Mouse (Mus musculus) myocyte (in vitro differentiated cells): ENCODE measurements around the gene Dnah5.

Experiments used
- E2F4 ChIP-seq: IDR thresholded peaks from one replicate; pipeline ENCODE4 v1.6.1; 2011; ENCODE audit warnings: mild to moderate bottlenecking, control low read depth, moderate library complexity; ENCODE audit not compliant: insufficient read depth
- MAX ChIP-seq: IDR thresholded peaks from one replicate; pipeline ENCODE4 v1.6.1; 2011; ENCODE audit warnings: low read depth, mild to moderate bottlenecking, control low read depth
- MYOD1 ChIP-seq, 3 experiments: IDR thresholded peaks; one replicate each; pipeline ENCODE4 v1.6.1; 2011; ENCODE audit warnings: control low read depth in 2 of 3, low read depth in 2 of 3, mild to moderate bottlenecking in 2 of 3, moderate library complexity in 1 of 3; ENCODE audit not compliant: insufficient read length in 2 of 3, control insufficient read depth in 1 of 3
- MYOG ChIP-seq, 3 experiments: IDR thresholded peaks; one replicate each; pipeline ENCODE4 v1.6.1; 2011; ENCODE audit warnings: control low read depth in 2 of 3, low read depth in 2 of 3, mild to moderate bottlenecking in 2 of 3; ENCODE audit not compliant: insufficient read length in 2 of 3, control insufficient read depth in 1 of 3, insufficient read depth in 1 of 3
- POLR2A ChIP-seq: IDR thresholded peaks from one replicate; pipeline ENCODE4 v1.6.1; 2011; ENCODE audit warnings: low read depth, mild to moderate bottlenecking, control low read depth, moderate library complexity; ENCODE audit not compliant: insufficient read length
- POLR2AphosphoS2 ChIP-seq: IDR thresholded peaks from one replicate; pipeline ENCODE4 v1.6.1; 2011; ENCODE audit warnings: low read depth, control low read depth; ENCODE audit not compliant: insufficient read length
- TCF12 ChIP-seq: IDR thresholded peaks from one replicate; pipeline ENCODE4 v1.6.1; 2011; ENCODE audit warnings: mild to moderate bottlenecking, control low read depth; ENCODE audit not compliant: poor library complexity, insufficient read depth, severe bottlenecking
- TCF3 ChIP-seq: IDR thresholded peaks from one replicate; pipeline ENCODE4 v1.6.1; 2011; ENCODE audit warnings: low read depth, control low read depth; ENCODE audit not compliant: insufficient read length
- USF1 ChIP-seq: IDR thresholded peaks from one replicate; pipeline ENCODE4 v1.6.1; 2011; ENCODE audit warnings: low read depth, mild to moderate bottlenecking, control low read depth, moderate library complexity

- TF ChIP-seq POLR2A (no peak), E2F4 (no peak), MAX (no peak), USF1 (no peak), MYOG (IDR thresholded peaks at IDR 0.05; ENCODE audit: control insufficient read depth in 1 of 3, insufficient read depth in 1 of 3, insufficient read length in 2 of 3, low read depth in 2 of 3) (no peak), POLR2AphosphoS2 (no peak), TCF3 (no peak), MYOD1 (IDR thresholded peaks at IDR 0.05; ENCODE audit: control insufficient read depth in 1 of 3, insufficient read length in 2 of 3, low read depth in 2 of 3) (no peak), TCF12 (no peak)
Observed at GRCm38 (mm10) chr15:28310516-28310915, 107.0 kb downstream of the Dnah5 start.
